Mouse (Mus musculus) lung, postnatal 0 days (tissue): ENCODE results near the gene Fadd.

Experiments used
- CTCF ChIP-seq: IDR thresholded peaks from 2 replicates; pipeline ENCODE4 v1.5.1; 2016; ENCODE audit warnings: antibody characterized with exemption, mild to moderate bottlenecking
- EP300 ChIP-seq: IDR thresholded peaks from 2 replicates; pipeline ENCODE4 v1.6.1; 2016; ENCODE audit warnings: antibody characterized with exemption, mild to moderate bottlenecking, control low read depth

- no peak for TF ChIP-seq CTCF
- TF ChIP-seq EP300 = no peak
Observed at GRCm38 (mm10) chr7:144569428-144569827, 12.8 kb downstream of the Fadd start.
